Mouse (Mus musculus) midbrain, embryonic 15.5 days (tissue): ENCODE data around the gene Dennd6b. TPM values are rescaled to one million over a fixed set of nuclear protein-coding genes. Genes with fewer than 3 reads are reported as not detected.

Experiments
- ATAC-seq: fragments of 200-750 bp; cut with Nextera tagmentation; replicated peaks from 2 replicates; pipeline ENCODE4 v1.8.0; 2017; ENCODE audit warnings: moderate TSS enrichment
- H3K27ac ChIP-seq: fragments of 300-500 bp; sonication (generic); 2 replicates; pipeline ENCODE4 v1.5.1; 2015; ENCODE audit warnings: mild to moderate bottlenecking, inconsistent platforms
- H3K27me3 ChIP-seq: fragments of 300-500 bp; sonication (generic); replicated peaks from 2 replicates; pipeline ENCODE4 v1.6.1; 2015; ENCODE audit warnings: inconsistent platforms
- H3K36me3 ChIP-seq: fragments of 300-500 bp; sonication (generic); replicated peaks from 2 replicates; pipeline ENCODE4 v1.6.1; 2015; ENCODE audit warnings: inconsistent platforms
- H3K4me1 ChIP-seq: fragments of 300-500 bp; sonication (generic); 2 replicates; pipeline ENCODE4 v1.6.1; 2015; ENCODE audit warnings: inconsistent platforms
- H3K4me2 ChIP-seq: fragments of 300-500 bp; sonication (generic); 2 replicates; pipeline ENCODE4 v1.6.1; 2015; ENCODE audit warnings: inconsistent platforms, mild to moderate bottlenecking, moderate library complexity
- H3K4me3 ChIP-seq: fragments of 300-500 bp; sonication (generic); 2 replicates; pipeline ENCODE4 v1.5.1; 2015; ENCODE audit warnings: mild to moderate bottlenecking, inconsistent platforms
- H3K9ac ChIP-seq: fragments of 300-500 bp; sonication (generic); 2 replicates; pipeline ENCODE4 v1.6.1; 2015; ENCODE audit warnings: mild to moderate bottlenecking, inconsistent platforms
- H3K9me3 ChIP-seq: fragments of 300-500 bp; sonication (generic); 2 replicates; pipeline ENCODE4 v1.6.1; 2016; ENCODE audit warnings: inconsistent platforms
- WGBS: fragments of 180-500 bp; shearing (Covaris S2); methylation state at CpG from one replicate; pipeline ENCODE4 v1.1.7; 2015; ENCODE audit warnings: mixed read lengths; 5-methylcytosine and 5-hydroxymethylcytosine counted together
- polyA plus RNA-seq: library from polyadenylated mRNA; unstranded; fragments of >200 nt; fragmentation: Nextera tagmentation; extraction: Ambion mirVana; gene quantifications from 2 replicates; pipeline ENCODE4 v1.2.1, GENCODE M21; 2015

The Dennd6b gene
- polyA plus RNA-seq, 1 experiment from 2014 or later = 123 TPM

GRCm38 (mm10) chr15:89209886-89210761 is 13.8 kb upstream of the Dennd6b start:
- H3K27ac ChIP-seq = peak overlapping the region; percentile 94
- H3K4me1 ChIP-seq = peaks cover 33% of the 10 kb centered on the region
- H3K9ac ChIP-seq = peak overlapping the region; percentile 29; the same call in 1 of the 2 replicates
- no peaks in the 10 kb centered on the region for H3K9me3 ChIP-seq
- H3K4me2 ChIP-seq = peak overlapping the region; percentile 44
- WGBS = 15% methylated on average over 22 of the region's 22 CpGs
- peak; percentile 17; the same call in 1 of the 2 replicates for ATAC-seq
- peak overlapping the region; percentile 18 for H3K4me3 ChIP-seq
- no peaks in the 10 kb centered on the region for H3K36me3 ChIP-seq
- H3K27me3 ChIP-seq = no peaks in the 10 kb centered on the region

- Histone ChIP-seq H3K4me3 (no peak overlapping the region), H3K4me2 (no peak overlapping the region), H3K36me3 (no peaks in the 10 kb centered on the region), H3K9me3 (peaks cover 8% of the 10 kb centered on the region; the same call in 1 of the 2 replicates), H3K4me1 (peaks cover 8% of the 10 kb centered on the region), H3K27ac (no peak overlapping the region), H3K9ac (no peak overlapping the region), H3K27me3 (no peaks in the 10 kb centered on the region)
- WGBS = 92% methylated on average over 4 of the region's 4 CpGs
- ATAC-seq = no peak
Measured at GRCm38 (mm10) chr15:89207457-89207856, 11.2 kb upstream of the Dennd6b start.

- Histone ChIP-seq H3K4me3 (peak overlapping the region; percentile 91), H3K4me2 (peak overlapping the region; percentile 70), H3K9me3 (no peaks in the 10 kb centered on the region), H3K4me1 (peaks cover 20% of the 10 kb centered on the region), H3K27ac (peak overlapping the region; percentile 98), H3K36me3 (no peaks in the 10 kb centered on the region), H3K9ac (peak overlapping the region; percentile 98), H3K27me3 (no peaks in the 10 kb centered on the region)
- no peak for ATAC-seq
- 70% methylated on average over 15 of the region's 15 CpGs for WGBS
Measured at GRCm38 (mm10) chr15:89197056-89197455, 760 bp upstream of the Dennd6b start.

GRCm38 (mm10) chr15:89195690-89196312 is 495 bp downstream of the Dennd6b start:
- WGBS = 1% methylated on average over 25 of the region's 25 CpGs
- Histone ChIP-seq H3K27me3 (no peaks in the 10 kb centered on the region), H3K36me3 (0 out of 2 replicates have a peak, but pooled peaks cover 1% of the 10 kb centered on the region), H3K4me2 (peak overlapping the region; percentile 70), H3K9me3 (no peaks in the 10 kb centered on the region), H3K4me1 (peaks cover 20% of the 10 kb centered on the region), H3K9ac (peak overlapping the region; percentile 98), H3K27ac (peak overlapping the region; percentile 98), H3K4me3 (peak overlapping the region; percentile 91)
- ATAC-seq = peak; percentile 91

- H3K4me2 ChIP-seq = peak overlapping the region; percentile 70
- H3K4me1 ChIP-seq = peaks cover 20% of the 10 kb centered on the region
- H3K27me3 ChIP-seq = no peaks in the 10 kb centered on the region
- peak overlapping the region; percentile 91 for H3K4me3 ChIP-seq
- ATAC-seq = no peak; the same call in 1 of the 2 replicates
- WGBS = 21% methylated on average over 6 of the region's 6 CpGs
- H3K27ac ChIP-seq = peak overlapping the region; percentile 98
- 0 out of 2 replicates have a peak, but pooled peaks cover 5% of the 10 kb centered on the region for H3K36me3 ChIP-seq
- H3K9ac ChIP-seq = peak overlapping the region; percentile 98
- H3K9me3 ChIP-seq = no peaks in the 10 kb centered on the region
Measured at GRCm38 (mm10) chr15:89195261-89195681, 1.0 kb downstream of the Dennd6b start.

GRCm38 (mm10) chr15:89184937-89185227 is 11.4 kb downstream of the Dennd6b start:
- no peaks in the 10 kb centered on the region for H3K27me3 ChIP-seq
- ATAC-seq = no peak
- H3K4me1 ChIP-seq = peaks cover 24% of the 10 kb centered on the region
- H3K36me3 ChIP-seq = peaks cover 7% of the 10 kb centered on the region; the same call in 1 of the 2 replicates
- no peaks in the 10 kb centered on the region for H3K9me3 ChIP-seq
- no peak overlapping the region for H3K27ac ChIP-seq
- H3K9ac ChIP-seq = no peak overlapping the region
- WGBS = 78% methylated on average over 5 of the region's 5 CpGs
- no peak overlapping the region for H3K4me2 ChIP-seq
- no peak overlapping the region for H3K4me3 ChIP-seq

GRCm38 (mm10) chr15:89184141-89184936 is 12.0 kb downstream of the Dennd6b start:
- Histone ChIP-seq H3K27me3 (no peaks in the 10 kb centered on the region), H3K9me3 (no peaks in the 10 kb centered on the region), H3K9ac (no peak overlapping the region), H3K27ac (peak overlapping the region; percentile 20), H3K4me3 (no peak overlapping the region), H3K36me3 (peaks cover 7% of the 10 kb centered on the region; the same call in 1 of the 2 replicates), H3K4me2 (no peak overlapping the region), H3K4me1 (peaks cover 29% of the 10 kb centered on the region)
- WGBS = 30% methylated on average over 5 of the region's 5 CpGs
- no peak for ATAC-seq

- Histone ChIP-seq H3K9me3 (no peaks in the 10 kb centered on the region), H3K4me2 (no peak overlapping the region), H3K4me3 (no peak overlapping the region), H3K36me3 (peaks cover 7% of the 10 kb centered on the region; the same call in 1 of the 2 replicates), H3K27ac (no peak overlapping the region), H3K27me3 (no peaks in the 10 kb centered on the region), H3K4me1 (peaks cover 44% of the 10 kb centered on the region), H3K9ac (no peak overlapping the region)
- no peak for ATAC-seq
- 72% methylated on average over 5 of the region's 5 CpGs for WGBS
Measured at GRCm38 (mm10) chr15:89182842-89183241, 13.5 kb downstream of the Dennd6b start.

- H3K4me2 ChIP-seq = no peak overlapping the region
- 42% methylated on average over 6 of the region's 6 CpGs for WGBS
- no peak overlapping the region for H3K4me3 ChIP-seq
- peaks cover 7% of the 10 kb centered on the region; the same call in 1 of the 2 replicates for H3K36me3 ChIP-seq
- ATAC-seq = no peak
- 0 out of 2 replicates have a peak overlapping the region, but pooled peaks have one; percentile 96 for H3K27ac ChIP-seq
- H3K9me3 ChIP-seq = no peaks in the 10 kb centered on the region
- no peak overlapping the region for H3K9ac ChIP-seq
- no peaks in the 10 kb centered on the region for H3K27me3 ChIP-seq
- peaks cover 49% of the 10 kb centered on the region for H3K4me1 ChIP-seq
Measured at GRCm38 (mm10) chr15:89182328-89182741, 14.0 kb downstream of the Dennd6b start.

GRCm38 (mm10) chr15:89181561-89182270 is 14.6 kb downstream of the Dennd6b start:
- Histone ChIP-seq H3K9ac (no peak overlapping the region), H3K27me3 (no peaks in the 10 kb centered on the region), H3K4me3 (peak overlapping the region; percentile 83; the same call in 1 of the 2 replicates), H3K27ac (peak overlapping the region; percentile 96), H3K9me3 (no peaks in the 10 kb centered on the region), H3K4me2 (peak overlapping the region; percentile 91), H3K36me3 (peaks cover 3% of the 10 kb centered on the region; the same call in 1 of the 2 replicates), H3K4me1 (peaks cover 55% of the 10 kb centered on the region)
- ATAC-seq = no peak
- 78% methylated on average over 10 of the region's 10 CpGs for WGBS

GRCm38 (mm10) chr15:89180571-89181229 is 15.6 kb downstream of the Dennd6b start, which contains the start of gene Plxnb2:
Gene Plxnb2, minus strand, starts transcription at chr15:89180788.
- under 1% methylated on average over 60 of the region's 72 CpGs for WGBS
- peaks cover 63% of the 10 kb centered on the region for H3K4me1 ChIP-seq
- H3K36me3 ChIP-seq = no peaks in the 10 kb centered on the region
- peak within 1 kb of the TSS; percentile 95 for H3K9ac ChIP-seq
- peak; percentile 87 for ATAC-seq
- peak within 1 kb of the TSS; percentile 91 for H3K4me2 ChIP-seq
- no peaks in the 10 kb centered on the region for H3K9me3 ChIP-seq
- H3K27ac ChIP-seq = peak within 1 kb of the TSS; percentile 96
- no peaks in the 10 kb centered on the region for H3K27me3 ChIP-seq
- H3K4me3 ChIP-seq = peak within 1 kb of the TSS; percentile 83
